ENCODE assay signal across 11 mouse cellular contexts in genomic region chr3:96496620-96497275, GRCm38 (mm10). TPM values are rescaled to one million over a fixed set of nuclear protein-coding genes. Genes with fewer than 3 reads are reported as not detected.
A peak's percentile ranks its signal among the peaks of the same experiment; 100 is the strongest.
DNase-seq lines count a peak whose midpoint lies in the region; ATAC-seq and TF ChIP-seq lines count a peak whose summit lies in the region.
"Not testable (repeated sequence)": the region's sequence is repeated elsewhere in the genome, so short reads cannot be mapped to it uniquely, and the experiment has no call there.
"Had no signal": no experiment of that assay in that cellular context is flagged by ENCODE, and none has a peak within 500 bp of the region (broad histone marks: within the 10 kb centered on the region; RNA-seq: fewer than 3 reads in every experiment).

No protein-coding gene starts in this region.

- TF ChIP-seq CTCF in MEL (IDR thresholded peaks at IDR 0.05 in 2 of 3, conservative IDR thresholded peaks at IDR 0.05 in 1 of 3; ENCODE audit: control insufficient read depth in 1 of 3, insufficient read depth in 1 of 3, low read depth in 2 of 3, low read length in 3 of 3, poor library complexity in 1 of 3, severe bottlenecking in 1 of 3); lung, embryonic 14.5 days (IDR thresholded peaks at IDR 0.05; ENCODE audit: low read depth): not testable (repeated sequence)

- not testable (repeated sequence) for TF ChIP-seq POLR2A in MEL (IDR thresholded peaks at IDR 0.05; ENCODE audit: control insufficient read depth in 1 of 2, insufficient read depth in 1 of 2, low read depth in 1 of 2, low read length in 2 of 2, poor library complexity in 1 of 2)

- 13% methylated on average over 14 of the region's 14 CpGs for WGBS in embryonic facial prominence, embryonic 13.5 days
- 18% methylated on average over 14 of the region's 14 CpGs for WGBS in hindbrain, embryonic 15.5 days
- WGBS in limb, embryonic 10.5 days, result 12% methylated on average over 14 of the region's 14 CpGs
- 14% methylated on average over 14 of the region's 14 CpGs for WGBS in lung, embryonic 14.5 days
- 13% methylated on average over 14 of the region's 14 CpGs for WGBS in neural tube, embryonic 11.5 days

- peaks cover 8 to 14% of the 10 kb centered on the region in 2 experiments for H3K4me1 ChIP-seq in MEL (ENCODE audit: control insufficient read depth in 1 of 2, insufficient read depth in 2 of 2, low read length in 2 of 2)
- H3K4me1 ChIP-seq in embryonic facial prominence, embryonic 13.5 days; hindbrain, embryonic 15.5 days (replicated peaks); lung, embryonic 14.5 days (ENCODE audit: insufficient read depth); neural tube, embryonic 11.5 days (ENCODE audit: control insufficient read depth, insufficient read depth, low read length): not testable (repeated sequence)
- H3K4me1 ChIP-seq in limb, embryonic 10.5 days, result peaks cover 14% of the 10 kb centered on the region

- H3K27ac ChIP-seq in MEL (ENCODE audit: control insufficient read depth, low read depth, low read length), result peak overlapping the region; percentile 29
- H3K27ac ChIP-seq in embryonic facial prominence, embryonic 13.5 days, result peak overlapping the region; percentile 28; the same call in 1 of the 2 replicates
- H3K27ac ChIP-seq in hindbrain, embryonic 15.5 days (replicated peaks), result 0 out of 2 replicates have a peak overlapping the region, but pooled peaks have one; percentile 61
- H3K27ac ChIP-seq in limb, embryonic 10.5 days, result peak overlapping the region; percentile 50; the same call in 1 of the 2 replicates
- not testable (repeated sequence) for H3K27ac ChIP-seq in lung, embryonic 14.5 days (ENCODE audit: low read depth); neural tube, embryonic 11.5 days (ENCODE audit: low read depth, low read length)

- peak overlapping the region; percentile 66 for H3K9ac ChIP-seq in MEL (ENCODE audit: control insufficient read depth, low read depth, low read length, poor library complexity, severe bottlenecking)
- peak overlapping the region; percentile 72 for H3K9ac ChIP-seq in embryonic facial prominence, embryonic 13.5 days
- peak overlapping the region; percentile 57; the same call in 1 of the 2 replicates for H3K9ac ChIP-seq in hindbrain, embryonic 15.5 days
- H3K9ac ChIP-seq in lung, embryonic 14.5 days, result peak overlapping the region; percentile 51
- H3K9ac ChIP-seq in neural tube, embryonic 11.5 days (ENCODE audit: low read length), result not testable (repeated sequence)

- peaks cover 29% of the 10 kb centered on the region for H3K79me2 ChIP-seq in MEL (ENCODE audit: control insufficient read depth, insufficient read depth, low read length, poor library complexity)

- not testable (repeated sequence) for H3K9me3 ChIP-seq in MEL (replicated peaks; ENCODE audit: insufficient read depth, low read length); embryonic facial prominence, embryonic 13.5 days; hindbrain, embryonic 15.5 days; limb, embryonic 10.5 days (replicated peaks); lung, embryonic 14.5 days (ENCODE audit: low read depth, low read length); neural tube, embryonic 11.5 days (ENCODE audit: control insufficient read depth, low read length)

- H3K27me3 ChIP-seq in MEL (ENCODE audit: control insufficient read depth in 1 of 2, insufficient read depth in 2 of 2, low read length in 2 of 2); embryonic facial prominence, embryonic 13.5 days; hindbrain, embryonic 15.5 days; limb, embryonic 10.5 days (ENCODE audit: low read depth, poor library complexity, severe bottlenecking); lung, embryonic 14.5 days (ENCODE audit: insufficient read depth, low read length); neural tube, embryonic 11.5 days (ENCODE audit: control insufficient read depth, insufficient read depth, low read length): not testable (repeated sequence)

- TF ChIP-seq EP300 in MEL (IDR thresholded peaks at IDR 0.05; ENCODE audit: low read depth in 1 of 2, low read length in 2 of 2), result not testable (repeated sequence)

- peak; percentile 88 for DNase-seq in MEL (ENCODE audit: low read depth, low spot score)
- DNase-seq in heart, adult 11 months, result peak; percentile 86
- DNase-seq in limb, embryonic 10.5 days (ENCODE audit: low spot score), result peak; percentile 38
- peak; percentile 56 for DNase-seq in lung, embryonic 14.5 days
- not testable (repeated sequence) for DNase-seq in neural tube, embryonic 11.5 days (ENCODE audit: low spot score)

- not testable (repeated sequence) for ATAC-seq in embryonic facial prominence, embryonic 13.5 days (ENCODE audit: insufficient number of reproducible peaks, insufficient read depth, low FRiP score, low TSS enrichment, low read depth); hindbrain, embryonic 15.5 days (ENCODE audit: low FRiP score, low read depth); lung, embryonic 14.5 days (ENCODE audit: insufficient read depth); neural tube, embryonic 11.5 days (ENCODE audit: insufficient read depth, low FRiP score, low TSS enrichment)

- peak overlapping the region; percentile 31 to 85 for H3K4me3 ChIP-seq in MEL (ENCODE audit: control insufficient read depth in 1 of 2, insufficient read depth in 1 of 2, low read depth in 2 of 2, low read length in 2 of 2)
- peak overlapping the region; percentile 62 for H3K4me3 ChIP-seq in embryonic facial prominence, embryonic 13.5 days
- H3K4me3 ChIP-seq in hindbrain, embryonic 15.5 days, result peak overlapping the region; percentile 63
- H3K4me3 ChIP-seq in limb, embryonic 10.5 days, result peak overlapping the region; percentile 63
- H3K4me3 ChIP-seq in lung, embryonic 14.5 days (ENCODE audit: low read depth, low read length), result peak overlapping the region; percentile 56
- H3K4me3 ChIP-seq in neural tube, embryonic 11.5 days (ENCODE audit: low read depth, low read length), result peak overlapping the region; percentile 44

- not testable (repeated sequence) for TF ChIP-seq RAD21 in MEL (IDR thresholded peaks at IDR 0.05; ENCODE audit: low read depth, low read length)

- peak overlapping the region; percentile 87 for H3K4me2 ChIP-seq in embryonic facial prominence, embryonic 13.5 days
- H3K4me2 ChIP-seq in hindbrain, embryonic 15.5 days, result peak overlapping the region; percentile 93
- peak overlapping the region; percentile 80 for H3K4me2 ChIP-seq in lung, embryonic 14.5 days
- peak overlapping the region; percentile 86 for H3K4me2 ChIP-seq in neural tube, embryonic 11.5 days (ENCODE audit: low read depth)

- H3K36me3 ChIP-seq in MEL (ENCODE audit: control insufficient read depth in 1 of 2, insufficient read depth in 2 of 2, low read length in 2 of 2), result peaks cover 4 to 22% of the 10 kb centered on the region in 2 experiments
- H3K36me3 ChIP-seq in embryonic facial prominence, embryonic 13.5 days; hindbrain, embryonic 15.5 days; limb, embryonic 10.5 days; lung, embryonic 14.5 days (ENCODE audit: insufficient read depth); neural tube, embryonic 11.5 days (ENCODE audit: control insufficient read depth, insufficient read depth, low read length): not testable (repeated sequence)

RNA-seq across cellular contexts. Expression of gene Hfe2, which starts 28.2 kb away (rescaled TPM):
- total RNA-seq in MEL (2012; rRNA removed), result not detected in 2 replicates
- polyA plus RNA-seq in MEL (2012; ENCODE audit: insufficient read depth in 1 of 2, insufficient read length in 2 of 2, low read depth in 1 of 2, low replicate concordance in 2 of 2, missing spikeins in 1 of 2), result not detected
- polyA plus RNA-seq in embryonic facial prominence, embryonic 13.5 days (2015; fragmentation: Nextera tagmentation; extraction: Ambion mirVana), result 1.5 and 1.9 TPM in 2 replicates
- polyA plus RNA-seq in hindbrain, embryonic 15.5 days (2015; fragmentation: Nextera tagmentation; extraction: Ambion mirVana), result 1.9 and 2.0 TPM in 2 replicates
- 0.58 and 0.84 TPM in 2 replicates for polyA plus RNA-seq in limb, embryonic 10.5 days (2016; fragmentation: Nextera tagmentation; extraction: Ambion mirVana)
- 0.20 and 0.35 TPM in 2 replicates for polyA plus RNA-seq in lung, embryonic 14.5 days (2014; fragmentation: Nextera tagmentation; extraction: Ambion mirVana)
- 3.1 and 3.6 TPM in 2 replicates for polyA plus RNA-seq in neural tube, embryonic 11.5 days (2014; fragmentation: Nextera tagmentation; extraction: Ambion mirVana)
- polyA plus RNA-seq: inflammation-experienced regulatory T-cells, adult 6 months had no signal

RNA-seq across cellular contexts. Expression of gene BC107364, which starts 44.6 kb away (rescaled TPM):
- not detected in 2 replicates for total RNA-seq in MEL (2012; rRNA removed)
- polyA plus RNA-seq in MEL (2012; ENCODE audit: insufficient read depth in 1 of 2, insufficient read length in 2 of 2, low read depth in 1 of 2, low replicate concordance in 2 of 2, missing spikeins in 1 of 2), result under 1 TPM in 1 of 2 experiments, not detected in 1; 0.17 TPM
- 0.20 TPM in 1 of 2 replicates, not detected in the other for polyA plus RNA-seq in embryonic facial prominence, embryonic 13.5 days (2015; fragmentation: Nextera tagmentation; extraction: Ambion mirVana)
- polyA plus RNA-seq in hindbrain, embryonic 15.5 days (2015; fragmentation: Nextera tagmentation; extraction: Ambion mirVana), result not detected in 2 replicates
- polyA plus RNA-seq in limb, embryonic 10.5 days (2016; fragmentation: Nextera tagmentation; extraction: Ambion mirVana), result 0.14 TPM in 1 of 2 replicates, not detected in the other
- not detected in 2 replicates for polyA plus RNA-seq in lung, embryonic 14.5 days (2014; fragmentation: Nextera tagmentation; extraction: Ambion mirVana)
- polyA plus RNA-seq in neural tube, embryonic 11.5 days (2014; fragmentation: Nextera tagmentation; extraction: Ambion mirVana), result not detected in 2 replicates
- total RNA-seq: adrenal gland, adult 2 months; gastrocnemius, postnatal 36 days; layer of hippocampus, postnatal 10 days had no signal
- polyA plus RNA-seq: adrenal gland, adult 2 months; inflammation-experienced regulatory T-cells, adult 6 months had no signal
